Mouse (Mus musculus) gastrocnemius, postnatal 36 days (tissue): ENCODE data around the gene Rapgef1. TPM values are rescaled to one million over a fixed set of nuclear protein-coding genes. Genes with fewer than 3 reads are reported as not detected.

Experiments used
- DNase-seq, 2 experiments: peaks; one replicate each; pipeline ENCODE4 v3.0.0; 2022
- intact Hi-C: fragments of 180-260 bp; cut with DNase I; formaldehyde crosslinking; loops from one replicate; pipeline ENCODE4 v1.15.1; 2025
- total RNA-seq, 2 experiments: library from RNA; stranded (reverse); gene quantifications; 2 replicates each; pipeline ENCODE4 v1.2.3; 2021

Gene Rapgef1
- total RNA-seq, 2 experiments from 2014 or later: 102 to 117 TPM

DNA sequence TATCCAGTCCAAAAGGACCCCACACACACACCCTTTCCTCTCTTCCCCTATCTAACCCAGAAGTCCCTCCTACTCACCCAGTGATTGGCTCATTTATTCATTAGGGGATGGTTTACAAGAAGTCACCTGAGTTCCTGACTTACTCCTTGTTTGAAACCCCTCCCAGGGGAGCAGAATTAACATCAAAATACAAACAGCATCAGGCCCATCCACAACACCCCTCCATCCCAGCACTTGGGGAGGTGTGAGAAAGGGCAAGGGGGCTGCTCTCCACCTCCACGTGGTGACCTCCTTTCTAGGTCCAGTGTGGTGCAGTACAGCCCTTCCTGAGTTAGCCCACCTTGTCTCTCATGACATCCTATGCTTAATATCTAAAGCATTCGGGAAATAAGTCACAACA lies 110.0 kb downstream of the Rapgef1 start:
- intact Hi-C loops: loop anchor here (5.0 kb wide), 1 partner anchor 57 kb away; no protein-coding TSS in a partner anchor
- DNase-seq: no peak

DNA sequence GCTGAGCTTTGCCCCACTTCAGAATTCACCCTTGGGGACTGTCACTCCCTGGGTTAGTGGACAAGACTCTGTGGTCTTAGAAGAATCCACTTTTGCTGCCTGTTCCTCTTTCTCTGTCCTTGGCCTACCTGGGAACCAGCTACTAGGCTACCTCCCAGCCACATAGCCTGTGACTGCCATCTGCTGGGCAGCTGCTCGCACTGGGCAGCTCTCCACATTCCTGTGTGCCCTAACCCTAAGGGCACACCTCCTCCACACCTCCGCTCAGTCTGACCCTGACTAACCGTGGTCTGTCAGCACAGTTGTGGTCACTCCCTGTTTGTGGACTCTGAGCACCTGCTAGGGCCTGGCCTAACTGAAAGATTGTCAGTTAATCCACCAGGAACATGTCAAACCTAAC lies 112.0 kb downstream of the Rapgef1 start:
- intact Hi-C loops: loop anchor here (2.0 kb wide), 1 partner anchor 113 kb away; the partner anchor contains the start of gene Rapgef1
- peak in 1 of 2 experiments; percentile 35 for DNase-seq

DNA sequence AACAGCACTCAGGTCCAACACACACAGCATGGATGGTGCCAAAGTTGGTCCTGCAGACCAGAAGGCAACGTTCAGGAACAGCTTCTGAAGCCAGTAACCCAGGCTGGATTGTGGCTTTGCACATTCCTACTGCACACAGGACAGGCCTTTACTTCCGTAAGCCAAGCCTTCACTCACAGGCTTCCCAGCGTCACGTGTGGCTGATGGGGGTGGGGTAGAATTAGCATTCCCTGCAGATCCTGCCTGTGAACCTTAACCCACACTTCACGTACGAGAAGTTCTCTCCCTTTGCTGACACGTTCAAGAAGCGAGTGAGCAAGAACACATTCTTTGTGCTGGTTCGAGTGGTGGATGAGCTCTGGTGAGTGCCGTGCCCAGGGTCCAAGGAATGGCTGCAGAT lies 113.0 kb downstream of the Rapgef1 start:
- no peak for DNase-seq
- intact Hi-C loops: no loop called here

DNA sequence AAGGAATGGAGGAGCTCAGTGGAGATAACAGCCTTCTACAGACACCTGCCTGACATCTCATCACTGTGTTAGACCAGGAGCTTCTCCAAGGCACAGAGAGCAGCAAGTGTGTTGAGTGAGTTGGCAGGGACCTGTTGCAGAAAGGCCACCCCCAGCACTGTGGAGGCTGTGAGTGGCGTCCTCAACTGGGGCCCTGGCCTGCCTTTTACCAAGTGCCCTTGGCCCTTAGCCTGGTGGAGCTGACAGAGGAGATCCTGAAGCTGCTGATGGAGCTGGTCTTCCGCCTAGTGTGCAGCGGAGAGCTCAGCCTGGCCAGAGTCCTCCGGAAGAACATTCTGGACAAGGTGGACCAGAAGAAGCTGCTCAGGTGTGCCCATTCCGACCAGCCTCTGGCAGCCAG lies 113.8 kb downstream of the Rapgef1 start:
- DNase-seq: no peak
- intact Hi-C loops: no loop called here

DNA sequence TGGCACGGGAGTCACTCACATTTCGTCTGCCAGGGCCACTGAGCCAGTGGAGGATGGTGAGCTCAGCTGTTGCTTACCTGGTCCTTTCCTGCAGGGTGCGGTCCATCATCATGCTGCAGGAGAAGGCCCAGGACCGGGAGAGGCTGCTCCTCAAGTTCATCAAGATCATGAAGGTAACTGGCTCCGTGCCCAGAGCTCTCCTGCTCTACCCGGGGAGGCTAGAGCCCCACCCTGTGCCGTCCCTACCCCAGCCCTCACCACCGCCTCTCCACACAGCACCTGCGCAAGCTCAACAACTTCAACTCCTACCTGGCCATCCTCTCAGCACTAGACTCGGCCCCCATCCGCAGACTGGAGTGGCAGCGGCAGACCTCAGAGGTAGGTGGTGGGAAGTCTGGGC lies 116.2 kb downstream of the Rapgef1 start:
- no peak for DNase-seq
- intact Hi-C loops: no loop called here

DNA sequence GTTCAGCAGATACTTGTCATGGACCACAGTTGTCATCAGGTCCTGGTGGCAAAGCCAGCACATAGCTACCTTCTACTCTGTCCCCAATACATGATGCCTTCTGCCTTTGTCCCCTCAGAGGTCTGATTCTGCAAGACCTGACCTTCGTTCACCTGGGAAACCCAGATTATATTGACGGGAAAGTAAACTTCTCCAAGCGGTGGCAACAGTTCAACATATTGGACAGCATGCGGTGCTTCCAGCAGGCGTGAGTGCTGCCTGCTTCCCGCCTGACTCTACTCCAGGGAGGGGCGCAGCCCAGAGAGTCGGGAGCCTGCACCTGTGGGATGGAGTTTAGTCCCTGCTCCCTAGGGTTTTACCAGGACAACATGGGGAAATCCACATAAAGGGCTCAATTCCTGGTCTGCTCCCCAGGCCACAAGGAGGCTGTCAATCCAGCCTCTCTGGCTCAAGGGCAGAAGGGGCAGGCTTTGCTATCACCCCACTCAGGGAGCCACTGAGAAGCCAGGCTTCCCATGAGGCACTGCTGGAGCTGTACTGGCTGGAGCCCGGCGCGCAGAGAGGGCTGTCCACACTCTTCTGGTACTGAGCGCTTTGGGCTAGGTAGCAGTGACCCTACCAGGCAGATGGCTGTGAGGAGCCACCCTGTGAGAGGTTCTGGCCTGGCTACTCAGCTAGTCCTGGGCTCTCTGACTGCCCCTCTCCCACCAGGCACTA lies 117.8 kb downstream of the Rapgef1 start:
- no peak for DNase-seq
- intact Hi-C loops: no loop called here

DNA sequence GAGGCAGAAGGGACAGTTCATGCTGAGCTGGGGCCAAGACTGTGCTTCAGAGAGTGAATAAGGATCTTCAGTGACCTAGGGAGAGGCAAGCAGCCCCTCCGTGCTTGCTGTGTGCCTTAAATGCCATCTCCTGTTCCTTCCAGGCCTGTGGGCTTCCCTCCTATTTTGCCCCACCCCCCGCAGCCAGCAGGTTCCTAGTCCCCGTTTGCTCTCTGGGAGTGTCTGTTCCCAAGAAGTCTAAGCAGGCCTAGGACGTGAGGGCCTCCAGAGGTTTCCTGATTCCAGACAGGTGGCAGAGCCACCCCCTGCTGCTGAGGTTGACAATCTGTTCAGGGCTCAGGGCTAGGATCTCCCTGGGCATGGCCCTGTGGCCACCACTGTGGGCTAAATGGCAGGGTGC lies 119.3 kb downstream of the Rapgef1 start:
- no peak for DNase-seq
- intact Hi-C loops: no loop called here

DNA sequence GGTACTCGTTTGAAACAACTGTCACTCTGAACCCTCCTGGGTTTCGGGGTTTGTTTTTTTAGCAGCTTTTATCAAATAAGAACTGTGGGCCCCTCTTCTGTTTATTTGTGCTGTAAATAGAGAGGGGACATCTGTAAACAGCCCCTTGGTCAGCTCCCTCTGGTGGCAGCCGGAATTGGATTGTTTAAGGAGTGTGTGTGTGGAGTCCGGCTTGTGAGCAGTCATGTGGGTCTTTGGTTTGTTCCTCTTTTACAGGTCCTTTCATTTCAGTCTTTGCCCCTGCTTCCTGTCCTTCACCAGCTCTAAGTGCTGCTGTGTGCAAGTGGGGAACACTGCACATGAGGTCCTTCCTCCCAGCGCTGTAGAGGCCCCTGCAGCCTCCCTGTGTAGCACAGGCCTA lies 119.8 kb downstream of the Rapgef1 start:
- intact Hi-C loops: no loop called here
- DNase-seq: no peak

DNA sequence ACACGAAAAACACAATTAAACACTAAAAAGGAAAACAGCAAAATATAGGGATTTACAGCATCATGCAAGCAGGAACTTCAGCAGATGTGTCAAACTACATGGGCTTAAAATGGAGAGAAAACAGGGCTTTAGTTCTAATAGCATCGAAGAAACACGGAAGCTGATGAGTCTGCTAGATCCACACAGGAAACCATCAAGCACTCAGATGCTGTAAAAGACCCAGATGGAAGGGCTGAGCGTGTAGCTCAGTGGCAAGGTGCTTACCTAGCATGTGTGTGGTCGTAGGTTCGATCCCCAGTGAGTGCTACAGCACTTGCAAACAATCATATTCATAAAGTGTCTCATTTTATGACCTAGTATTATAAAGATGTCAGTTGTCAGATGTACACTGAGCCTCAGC lies 121.7 kb downstream of the Rapgef1 start:
- no peak for DNase-seq
- intact Hi-C loops: no loop called here

DNA sequence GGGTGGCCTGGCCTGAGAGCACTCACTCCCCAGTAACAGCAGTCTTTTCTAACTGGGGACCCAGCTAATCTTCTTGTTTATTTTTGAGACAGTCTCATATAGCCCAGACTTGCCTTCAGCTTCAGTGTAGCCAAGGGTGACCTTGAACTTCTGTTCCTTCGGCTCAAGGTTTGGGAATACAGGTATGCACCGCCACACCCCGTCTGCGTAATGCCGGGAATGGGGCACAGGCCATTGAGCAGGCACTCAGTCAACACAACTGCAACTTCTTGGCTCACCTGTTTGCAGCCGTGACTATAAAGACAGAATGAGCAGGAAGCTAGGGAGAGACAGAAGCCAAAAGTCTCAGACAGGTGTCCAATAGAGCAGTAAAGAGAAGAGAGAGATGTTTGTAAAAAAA lies 124.7 kb downstream of the Rapgef1 start:
- DNase-seq: no peak
- intact Hi-C loops: no loop called here

DNA sequence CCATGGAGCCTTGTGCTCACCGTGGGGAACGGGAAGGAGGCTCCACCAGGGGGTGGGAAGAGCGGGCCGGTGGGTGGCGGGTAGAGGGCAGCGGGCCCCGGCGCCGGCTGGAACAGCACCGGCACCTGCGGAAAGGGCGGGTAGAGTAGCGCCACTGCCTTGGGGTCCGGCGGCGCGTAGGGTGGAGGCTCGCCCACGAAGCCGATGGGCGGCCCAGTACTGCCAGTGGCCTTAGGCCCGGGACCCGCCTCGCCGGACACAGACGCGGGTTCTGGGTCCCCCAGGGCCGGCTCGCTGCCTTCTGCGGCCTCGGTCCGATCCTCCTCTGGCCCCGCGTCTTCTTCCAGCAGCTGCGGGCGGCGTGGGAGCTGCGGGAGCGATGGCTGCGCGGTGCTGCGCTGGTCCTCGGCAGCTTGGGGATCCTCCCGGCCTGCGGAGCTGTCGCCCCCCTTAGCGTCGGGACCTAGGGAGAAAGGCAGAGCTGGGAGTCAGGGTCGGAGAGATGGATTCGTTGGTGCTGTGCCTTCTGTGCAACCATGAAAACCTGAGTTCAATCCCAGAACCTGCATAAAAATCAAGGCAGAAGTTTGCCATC lies 127.8 kb downstream of the Rapgef1 start:
- intact Hi-C loops: no loop called here
- DNase-seq: no peak

DNA sequence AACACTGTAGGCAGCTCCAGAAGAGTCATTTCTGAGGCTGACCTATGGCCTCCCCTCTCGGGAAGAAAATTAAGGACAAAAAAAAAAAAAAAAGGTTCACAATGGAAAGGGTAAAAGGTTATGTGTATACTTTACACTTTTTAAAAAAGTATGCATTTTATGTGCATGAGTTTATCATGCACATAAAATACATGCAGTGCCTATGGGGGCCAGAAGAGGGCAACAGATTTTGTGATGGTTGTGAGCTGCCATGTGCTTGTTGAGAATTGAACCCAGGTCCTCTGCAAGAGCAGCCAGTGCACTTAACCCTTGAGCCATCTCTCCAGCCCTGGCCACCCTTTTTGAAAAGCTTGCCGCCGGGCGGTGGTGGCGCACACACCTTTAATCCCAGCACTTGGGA lies 128.3 kb downstream of the Rapgef1 start:
- no peak for DNase-seq
- intact Hi-C loops: no loop called here

DNA sequence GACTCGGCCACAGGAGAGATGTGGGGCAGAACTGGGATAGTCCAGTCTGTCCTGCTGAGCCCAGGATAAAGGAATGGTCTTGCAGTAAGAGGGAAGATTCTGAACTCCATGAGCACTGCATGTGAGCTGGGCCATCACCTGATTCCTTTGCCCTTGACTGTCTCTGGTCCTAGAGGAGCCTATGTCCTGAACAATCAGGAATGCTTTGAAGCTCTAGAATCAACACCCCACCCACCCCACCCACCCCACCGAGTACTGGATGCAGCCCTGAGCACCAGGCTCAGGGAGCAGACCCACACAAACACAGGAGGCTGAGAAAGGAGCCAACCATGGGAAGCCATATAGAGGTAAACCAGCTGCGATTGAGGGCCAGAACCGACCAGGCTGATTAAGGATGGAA lies 129.0 kb downstream of the Rapgef1 start:
- intact Hi-C loops: no loop called here
- DNase-seq: no peak

DNA sequence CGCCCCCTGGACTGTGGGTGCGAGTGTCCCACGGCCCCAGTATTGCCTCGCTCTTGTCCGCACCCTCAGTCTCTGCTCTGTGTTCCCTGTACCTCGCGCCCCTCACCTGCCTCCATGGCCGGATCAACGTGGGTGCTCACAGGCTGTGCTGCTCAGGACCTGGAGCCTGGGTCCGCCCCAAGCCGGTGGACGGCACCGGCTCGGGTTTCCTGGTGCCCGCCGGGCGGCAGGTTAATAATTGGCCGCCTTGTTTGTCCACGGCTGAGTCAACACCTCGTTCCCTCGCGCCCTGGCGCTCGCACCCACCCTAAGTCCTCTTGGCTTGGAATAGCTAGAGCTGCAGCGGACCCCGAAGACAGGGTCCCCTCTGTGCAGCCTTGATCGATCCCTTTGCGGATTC lies 132.0 kb downstream of the Rapgef1 start, which contains the start of gene Gm13420:
TSS of gene Gm13420 (minus strand) at position 189 of the 400 bp plus-strand sequence.
- DNase-seq: no peak
- intact Hi-C loops: no loop called here

DNA sequence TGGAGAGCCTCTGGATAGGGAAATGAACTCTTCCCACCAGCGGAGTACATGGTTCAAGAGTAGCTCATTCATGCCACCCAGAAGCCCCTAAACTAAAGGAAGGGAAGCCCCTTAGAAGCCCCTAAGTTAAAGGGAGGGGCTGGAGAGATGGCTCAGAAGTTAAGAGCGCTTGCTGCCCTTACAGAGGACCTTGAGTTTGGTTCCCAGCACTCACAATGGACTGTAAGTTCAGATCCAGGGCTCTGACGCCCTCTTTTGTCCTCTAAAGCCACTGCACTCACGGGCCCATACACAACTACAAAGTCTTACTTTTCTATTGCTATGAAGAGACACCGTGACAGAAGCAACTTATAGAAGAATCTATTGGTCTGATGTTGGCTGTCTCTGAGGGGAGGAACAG lies 132.9 kb downstream of the Rapgef1 start:
- DNase-seq: no peak
- intact Hi-C loops: no loop called here

DNA sequence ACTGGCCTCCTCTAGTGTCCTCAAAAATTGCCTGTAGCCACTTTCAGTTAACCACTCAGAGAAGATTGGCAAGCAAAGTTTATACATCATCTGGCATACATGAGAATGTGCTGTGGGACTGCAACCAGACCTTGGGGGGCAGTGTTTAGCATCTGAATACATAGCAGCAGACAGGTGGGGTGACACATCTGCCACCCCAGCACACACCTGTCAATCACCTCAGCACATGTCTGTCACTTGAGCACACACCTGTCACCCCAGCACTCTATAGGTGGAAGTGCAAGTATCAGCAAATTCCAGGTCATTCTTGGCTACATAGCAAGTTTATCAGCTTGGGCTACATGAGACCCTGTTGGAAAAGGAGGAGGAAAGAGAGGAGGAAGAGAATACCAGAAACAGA lies 136.2 kb downstream of the Rapgef1 start:
- no peak for DNase-seq
- intact Hi-C loops: no loop called here

DNA sequence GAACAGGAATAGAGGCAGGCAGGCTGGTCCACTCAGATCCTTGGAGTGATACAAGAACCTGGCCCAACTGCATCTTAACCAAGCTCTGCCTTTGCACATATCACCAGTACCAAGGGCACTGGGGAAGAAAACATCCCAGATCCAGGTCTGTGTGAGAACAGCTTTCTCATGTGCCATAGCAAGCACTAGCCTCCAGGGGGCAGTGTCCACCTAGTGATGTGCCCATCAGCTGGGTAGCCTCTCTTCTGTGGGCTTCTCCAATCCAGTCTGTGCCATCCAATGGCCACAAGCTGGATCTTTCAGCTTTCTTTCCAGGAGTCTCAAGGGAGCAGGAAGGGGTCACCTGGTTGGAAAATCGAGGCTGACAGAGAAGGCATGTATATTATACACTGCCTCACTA lies 145.3 kb downstream of the Rapgef1 start:
- peak; percentile 46 to 50 for DNase-seq
- intact Hi-C loops: loop anchor here (5.0 kb wide), 1 partner anchor 87 kb away; no protein-coding TSS in a partner anchor

DNA sequence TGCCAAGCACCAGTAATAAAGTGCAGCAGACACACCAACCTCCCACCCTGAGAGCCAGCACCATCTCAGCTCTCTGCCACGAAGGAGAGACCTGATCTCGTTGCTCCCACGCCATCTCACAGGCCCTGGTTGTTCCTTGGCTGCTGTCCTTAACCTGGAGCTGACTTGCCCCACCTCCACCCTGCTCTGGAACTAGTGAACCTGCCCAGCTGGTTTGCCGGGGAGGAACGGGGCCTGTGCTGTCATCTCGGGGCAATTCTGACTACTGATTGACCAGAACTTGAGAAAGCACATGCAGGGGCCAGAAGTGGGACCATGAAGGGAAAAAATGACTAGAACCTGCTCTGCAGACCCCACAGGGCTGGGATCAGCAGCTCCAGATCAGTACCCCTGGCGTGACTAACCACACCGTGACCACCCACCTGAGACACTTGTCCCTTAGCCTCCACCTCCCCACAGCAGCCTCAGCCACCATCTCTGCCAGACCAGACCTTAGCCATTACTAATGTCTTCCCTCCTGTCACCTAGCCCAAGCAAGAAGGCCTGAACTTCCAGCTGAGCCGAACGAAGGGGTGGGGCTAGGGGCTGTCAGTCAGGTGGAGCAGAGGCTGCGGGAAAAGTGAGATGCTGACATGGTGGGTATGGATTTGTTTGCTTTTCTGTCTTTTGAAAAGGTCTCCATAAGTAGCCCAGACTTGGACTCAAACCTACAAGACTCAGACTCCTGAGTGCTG lies 148.6 kb downstream of the Rapgef1 start:
- DNase-seq: no peak
- intact Hi-C loops: loop anchor here (5.0 kb wide), 1 partner anchor 84 kb away; no protein-coding TSS in a partner anchor

DNA sequence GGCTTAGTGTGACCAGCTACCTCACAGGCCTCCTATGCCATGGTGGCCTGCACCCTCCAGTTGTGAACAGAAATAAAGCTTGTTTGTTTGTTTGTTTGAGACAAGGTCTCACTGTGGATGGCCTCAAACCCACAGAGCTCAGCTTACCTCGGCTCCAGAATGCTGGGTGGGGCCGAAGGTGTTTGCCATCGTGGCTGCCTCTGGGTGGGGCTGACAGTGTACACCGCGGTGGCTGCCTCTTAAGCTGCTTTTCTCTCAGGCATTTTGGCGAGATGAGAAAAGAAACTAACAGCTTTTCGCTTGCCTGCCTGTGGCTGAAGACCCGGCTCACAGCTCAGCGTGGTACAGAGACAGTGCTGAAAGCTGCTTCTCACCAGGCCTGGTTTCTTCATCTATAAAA lies 149.4 kb downstream of the Rapgef1 start:
- DNase-seq: no peak
- intact Hi-C loops: loop anchor here (5.0 kb wide), 1 partner anchor 83 kb away; no protein-coding TSS in a partner anchor

DNA sequence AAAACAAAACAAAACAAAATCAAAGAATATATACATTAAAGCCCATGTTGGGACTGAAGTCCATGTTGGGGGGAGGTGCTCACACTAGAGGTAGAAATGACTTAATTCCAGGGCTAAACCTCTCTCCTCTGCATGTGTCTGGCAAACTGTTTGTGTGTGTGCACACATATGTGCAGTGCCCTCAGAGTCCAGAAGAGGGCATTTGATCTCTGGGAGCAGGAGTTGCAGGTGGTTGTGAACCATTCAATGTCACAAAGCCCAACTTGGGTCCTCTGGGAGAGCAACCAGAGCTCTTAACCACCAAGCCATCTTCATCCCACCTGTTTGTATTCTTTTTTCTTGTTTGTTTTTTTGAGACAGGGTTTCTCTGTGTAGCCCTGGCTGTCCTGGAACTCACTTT lies 150.6 kb downstream of the Rapgef1 start:
- intact Hi-C loops: no loop called here
- no peak for DNase-seq
